Mouse (Mus musculus): Measurements from ENCODE around the gene Cytip.

GRCm38 (mm10) chr2:58172963-58173362, 22.4 kb downstream of the Cytip start:
- TF ChIP-seq POLR2A (IDR thresholded peaks at IDR 0.05; ENCODE audit: low read depth, low read length) (no peak), CTCF (IDR thresholded peaks at IDR 0.05; ENCODE audit: extremely low read depth, insufficient read length, insufficient replicate concordance, low read depth, low read length) (no peak)
